Mouse (Mus musculus) heart, adult 8-10 months (tissue): ENCODE data around the gene Thy1. TPM values are rescaled to one million over a fixed set of nuclear protein-coding genes. Genes with fewer than 3 reads are reported as not detected.

Source experiments
- DNase-seq: peaks from one replicate; pipeline ENCODE4 v3.0.0; 2022; ENCODE audit warnings: low spot score
- total RNA-seq, 4 experiments: library from RNA; stranded (reverse); gene quantifications; 2 replicates each; pipeline ENCODE4 v1.2.4; 2022

Thy1 gene
- total RNA-seq, 4 experiments from 2014 or later = 8.9 to 12.4 (median 11.0) TPM

- no peak for DNase-seq
These were observed 39.1 kb downstream of the Thy1 start for GRCm38 (mm10) chr9:44082266-44082665.

- DNase-seq = no peak
These were observed 40.4 kb downstream of the Thy1 start for GRCm38 (mm10) chr9:44083392-44084121.

GRCm38 (mm10) chr9:44084236-44084635 is 41.1 kb downstream of the Thy1 start:
- DNase-seq = no peak

- peak; percentile 94 for DNase-seq
These were observed 41.6 kb downstream of the Thy1 start for GRCm38 (mm10) chr9:44084659-44085229.

GRCm38 (mm10) chr9:44085276-44085675 is 42.1 kb downstream of the Thy1 start:
- DNase-seq = no peak

- peak; percentile 62 for DNase-seq
These were observed 42.8 kb downstream of the Thy1 start for GRCm38 (mm10) chr9:44085741-44086665.

GRCm38 (mm10) chr9:44086960-44087359 is 43.8 kb downstream of the Thy1 start:
- no peak for DNase-seq

GRCm38 (mm10) chr9:44087761-44088455 is 44.7 kb downstream of the Thy1 start:
- peak; percentile 61 for DNase-seq

- no peak for DNase-seq
These were observed 45.9 kb downstream of the Thy1 start for GRCm38 (mm10) chr9:44088877-44089608.

- no peak for DNase-seq
These were observed 50.7 kb downstream of the Thy1 start for GRCm38 (mm10) chr9:44093612-44094503.

GRCm38 (mm10) chr9:44094737-44095136 is 51.6 kb downstream of the Thy1 start:
- DNase-seq = no peak

GRCm38 (mm10) chr9:44095781-44096180 is 52.6 kb downstream of the Thy1 start:
- DNase-seq = no peak

GRCm38 (mm10) chr9:44096536-44096935 is 53.4 kb downstream of the Thy1 start:
- DNase-seq = no peak

Other genes with a start within 250 kb of the Thy1 start
- gene Usp2, start 23.6 kb downstream of the Thy1 start, total RNA-seq = 100 to 1,000 TPM; 160 to 205 (median 195) TPM
- not detected for gene Mfrp, start 58.3 kb downstream of the Thy1 start, total RNA-seq
- 10 to 100 TPM in 1 of 4 experiments, 1 to 10 TPM in 3; 7.6 to 12.9 (median 8.9) TPM for gene C1qtnf5, start 63.9 kb downstream of the Thy1 start, total RNA-seq
- under 1 TPM; 0.11 to 0.47 (median 0.30) TPM for gene Gm49380, start 70.1 kb downstream of the Thy1 start, total RNA-seq
- gene Rnf26, start 70.1 kb downstream of the Thy1 start, total RNA-seq = 1 to 10 TPM; 5.2 to 7.0 (median 6.4) TPM
- 10 to 100 TPM; 20.5 to 35.2 (median 28.1) TPM for gene Mcam, start 91.1 kb downstream of the Thy1 start, total RNA-seq
- gene Cbl, start 190.7 kb downstream of the Thy1 start, total RNA-seq = 10 to 100 TPM; 14.8 to 18.9 (median 17.4) TPM
- not detected for gene Ccdc153, start 197.3 kb downstream of the Thy1 start, total RNA-seq
- gene Pdzd3, start 208.1 kb downstream of the Thy1 start, total RNA-seq = 1 to 10 TPM; 3.6 to 7.1 (median 6.0) TPM
- 10 to 100 TPM; 20.3 to 25.8 (median 24.9) TPM for gene Nlrx1, start 225.2 kb downstream of the Thy1 start, total RNA-seq
- 1 to 10 TPM in 1 of 4 experiments, under 1 TPM in 3; 0.30 to 1.5 (median 0.52) TPM for gene Abcg4, start 245.2 kb downstream of the Thy1 start, total RNA-seq